Mouse (Mus musculus) kidney, adult 9 months (tissue): ENCODE measurements around the gene Dbnl.
A peak's percentile ranks its signal among the peaks of the same experiment; 100 is the strongest.

Experiments
- DNase-seq: peaks from one replicate; pipeline ENCODE4 v3.0.0; 2022

Dbnl gene

DNA sequence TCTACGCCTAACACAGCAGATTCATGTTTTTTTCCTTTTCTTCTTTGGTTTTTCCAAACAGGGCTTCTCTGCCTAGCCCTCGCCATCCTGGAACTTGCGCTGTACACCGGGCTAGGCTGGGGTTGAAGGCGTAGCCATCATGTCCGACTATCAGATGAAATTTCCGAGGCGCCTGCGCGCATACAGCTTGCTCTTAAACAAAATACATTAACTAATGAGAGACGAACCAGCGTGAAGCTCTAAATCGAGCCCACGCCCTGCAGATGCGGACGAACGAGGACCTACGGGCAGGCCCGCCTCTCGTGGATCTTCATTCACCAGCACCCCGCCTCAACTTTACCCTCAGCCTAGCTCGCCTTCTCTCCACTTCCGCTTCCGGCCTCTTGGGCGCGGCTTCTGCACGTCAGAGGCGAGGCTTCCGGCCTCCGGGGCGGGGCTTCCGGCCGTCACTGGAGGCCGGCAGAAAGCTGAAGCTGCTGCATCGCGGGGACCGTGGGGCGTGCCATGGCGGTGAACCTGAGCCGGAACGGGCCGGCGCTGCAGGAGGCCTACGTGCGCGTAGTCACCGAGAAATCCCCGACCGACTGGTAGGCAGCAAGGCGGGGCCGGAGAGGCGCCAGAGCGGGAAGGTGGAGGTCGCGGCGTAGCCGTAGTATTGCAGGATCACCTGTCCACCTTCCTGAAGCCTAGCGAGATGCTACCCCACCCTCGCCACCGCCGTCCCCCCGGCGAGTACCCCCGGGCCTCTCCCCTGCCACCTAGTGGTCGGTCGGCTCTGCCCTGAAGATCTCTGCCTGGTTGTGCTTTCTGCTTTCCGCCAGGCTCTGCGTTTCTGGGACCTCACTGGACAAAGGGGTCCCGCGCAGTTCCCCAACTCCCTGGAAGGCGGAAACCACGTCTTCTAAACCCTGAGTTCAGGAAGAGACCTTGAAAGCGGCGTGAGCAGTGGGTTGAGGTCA lies at the start of gene Dbnl:
Gene Dbnl (plus strand): TSS at position 433 of the 959 bp plus-strand sequence.
- DNase-seq = peak; percentile 97

GRCm38 (mm10) chr11:5738888-5739632 lies 49.2 kb upstream of the Dbnl start:
- DNase-seq = no peak

DNA sequence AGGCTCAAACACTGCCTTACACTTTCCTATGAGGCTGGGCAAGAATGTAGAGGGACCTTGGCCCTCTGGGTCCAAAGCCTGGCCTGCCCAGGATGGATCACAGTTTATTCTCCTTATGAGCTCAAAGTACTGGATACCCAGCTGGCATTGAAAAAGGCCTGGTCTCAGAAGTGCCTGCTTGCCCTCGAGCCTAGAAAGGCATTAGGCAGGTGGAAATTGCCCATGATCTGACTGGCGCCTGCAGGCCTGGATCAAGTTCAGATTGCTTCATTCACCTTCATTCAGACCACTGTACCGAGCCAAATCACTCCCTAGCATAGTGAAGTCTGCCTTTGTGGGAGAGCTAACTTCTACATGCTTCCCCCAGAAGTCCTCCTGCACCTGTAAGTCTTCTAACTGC lies 48.4 kb upstream of the Dbnl start:
- peak; percentile 91 for DNase-seq

- peak; percentile 42 for DNase-seq
Observed at GRCm38 (mm10) chr11:5740599-5740964, 47.7 kb upstream of the Dbnl start.

- peak; percentile 83 for DNase-seq
Observed at GRCm38 (mm10) chr11:5740965-5741627, 47.2 kb upstream of the Dbnl start.

DNA sequence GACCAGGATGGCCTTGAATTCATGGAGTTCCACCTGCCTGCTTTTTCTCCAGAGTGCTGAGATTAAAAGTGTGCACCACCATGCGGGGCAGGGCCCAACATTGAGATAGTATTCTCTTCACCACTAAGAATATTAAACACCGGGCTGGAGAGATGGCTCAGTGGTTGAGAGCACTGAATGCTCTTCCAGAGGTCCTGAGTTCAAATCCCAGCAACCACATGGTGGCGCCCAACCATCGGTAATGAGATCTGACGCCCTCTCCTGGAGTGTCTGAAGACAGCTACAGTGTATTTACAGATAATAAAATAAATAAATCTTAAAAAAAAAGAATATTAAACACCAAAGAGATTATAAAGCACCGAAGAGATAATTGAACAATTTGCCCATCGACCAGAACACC lies 46.2 kb upstream of the Dbnl start:
- DNase-seq = peak; percentile 32

GRCm38 (mm10) chr11:5744951-5745350 lies 43.3 kb upstream of the Dbnl start:
- no peak for DNase-seq

- DNase-seq = no peak
Observed at GRCm38 (mm10) chr11:5753755-5754154, 34.5 kb upstream of the Dbnl start.

- peak; percentile 94 for DNase-seq
Observed at GRCm38 (mm10) chr11:5761820-5762632, 26.3 kb upstream of the Dbnl start, which contains the start of gene Urgcp. Gene Urgcp (minus strand): TSS chr11:5762376.

GRCm38 (mm10) chr11:5762633-5762982 lies 25.7 kb upstream of the Dbnl start:
- no peak for DNase-seq

GRCm38 (mm10) chr11:5766019-5766418 lies 22.3 kb upstream of the Dbnl start:
- no peak for DNase-seq

- DNase-seq = no peak
Observed at GRCm38 (mm10) chr11:5778481-5778880, 9.8 kb upstream of the Dbnl start.

GRCm38 (mm10) chr11:5780035-5780499 lies 8.2 kb upstream of the Dbnl start:
- DNase-seq = no peak

- peak; percentile 69 for DNase-seq
Observed at GRCm38 (mm10) chr11:5782199-5782944, 5.9 kb upstream of the Dbnl start.

GRCm38 (mm10) chr11:5785732-5786131 lies 2.6 kb upstream of the Dbnl start:
- no peak for DNase-seq

DNA sequence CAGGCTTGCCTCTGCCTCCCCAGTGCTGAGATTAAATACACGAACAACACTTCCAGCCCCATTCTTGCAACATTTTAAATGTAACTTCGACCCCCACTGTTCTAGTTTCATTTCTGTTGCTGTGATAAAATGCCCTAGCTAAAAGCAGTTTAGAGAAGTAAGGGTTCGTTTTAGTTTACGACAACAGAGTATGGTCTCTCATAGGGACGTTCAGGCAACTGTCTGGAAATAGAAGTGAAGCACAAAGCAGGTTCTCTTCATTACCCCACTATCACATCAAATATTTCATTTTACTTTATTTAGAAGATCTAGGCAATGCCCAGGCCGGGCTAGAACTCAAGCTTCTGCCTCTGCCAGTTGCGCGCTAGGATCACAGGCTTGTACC lies 625 bp upstream of the Dbnl start:
- DNase-seq = no peak

DNA sequence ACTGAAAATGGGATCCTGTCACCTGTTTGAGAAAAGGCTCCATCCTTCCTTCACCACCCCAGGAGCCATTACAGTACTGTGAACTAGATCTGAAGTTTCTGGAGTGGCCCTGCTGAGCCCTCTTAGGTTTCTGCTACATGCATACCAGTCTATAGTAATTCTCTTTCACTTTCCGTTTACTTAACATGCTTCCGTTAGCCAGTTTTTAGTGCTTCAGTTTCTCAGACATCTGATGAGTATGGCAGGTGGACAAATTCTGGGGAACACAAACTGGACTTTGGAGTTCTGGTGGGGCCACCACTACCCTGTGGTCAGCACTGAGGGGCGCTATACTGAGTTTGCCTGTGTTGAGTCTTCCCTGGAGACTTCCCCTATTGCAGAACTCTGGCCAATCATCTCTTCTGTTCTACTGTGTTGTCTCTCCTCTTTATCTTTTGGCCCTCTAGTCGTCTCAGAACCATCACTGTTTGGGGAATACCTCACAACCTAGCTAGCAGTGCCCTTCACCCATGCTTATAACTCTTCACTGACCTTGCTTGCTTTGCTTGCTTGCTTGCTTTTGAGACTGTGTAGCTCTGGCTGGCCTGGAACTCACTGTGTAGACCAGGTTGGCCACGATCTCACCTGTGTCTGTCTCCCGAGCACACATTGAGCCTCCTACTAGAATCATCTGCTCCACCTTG lies 924 bp downstream of the Dbnl start:
- DNase-seq = peak; percentile 27

DNA sequence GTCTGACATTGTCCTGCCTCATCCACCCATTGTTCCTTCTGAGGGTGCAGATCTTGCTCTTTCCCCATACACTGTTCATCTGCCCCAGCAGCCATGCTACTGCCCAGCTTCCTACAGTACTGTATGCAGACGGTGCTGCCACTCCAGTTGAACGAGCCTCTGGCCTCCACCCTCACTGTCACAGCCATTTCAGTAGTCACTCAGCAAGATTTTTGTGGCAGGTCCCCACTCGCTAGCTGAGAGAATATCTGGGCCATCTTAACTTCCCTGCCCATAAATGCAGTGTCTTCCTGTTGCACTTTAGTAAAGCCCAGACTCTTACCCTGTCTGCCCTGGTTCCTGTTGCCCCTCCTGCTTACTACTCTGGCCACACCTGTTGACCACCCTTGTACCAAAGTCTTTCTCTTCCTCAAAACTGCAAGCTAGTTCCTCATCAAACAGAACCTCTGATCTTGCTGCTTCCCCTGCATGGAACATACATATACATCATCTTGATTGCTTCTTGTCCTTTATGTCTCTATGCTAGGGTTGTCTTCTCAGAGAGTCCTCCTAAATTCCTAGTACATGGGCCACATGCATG lies 1.6 kb downstream of the Dbnl start:
- DNase-seq = no peak

- DNase-seq = no peak
Observed at GRCm38 (mm10) chr11:5790431-5790830, 2.1 kb downstream of the Dbnl start.

DNA sequence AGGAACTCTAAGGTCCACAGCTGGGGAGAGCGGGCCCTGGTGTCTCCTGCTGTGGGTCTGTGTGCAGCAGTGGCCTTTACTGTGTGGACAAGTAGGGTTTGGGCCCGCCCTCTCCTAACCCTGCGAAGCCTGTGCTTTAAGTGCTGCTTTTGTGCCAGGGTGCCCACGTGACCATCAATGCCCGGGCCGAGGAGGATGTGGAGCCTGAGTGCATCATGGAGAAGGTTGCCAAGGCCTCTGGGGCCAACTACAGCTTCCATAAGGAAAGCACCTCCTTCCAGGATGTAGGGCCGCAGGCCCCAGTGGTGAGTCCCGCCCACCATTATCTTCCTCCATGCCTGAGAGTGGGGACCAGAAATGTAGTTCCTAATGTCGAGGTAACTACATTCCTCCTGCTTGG lies 7.0 kb downstream of the Dbnl start:
- no peak for DNase-seq

DNA sequence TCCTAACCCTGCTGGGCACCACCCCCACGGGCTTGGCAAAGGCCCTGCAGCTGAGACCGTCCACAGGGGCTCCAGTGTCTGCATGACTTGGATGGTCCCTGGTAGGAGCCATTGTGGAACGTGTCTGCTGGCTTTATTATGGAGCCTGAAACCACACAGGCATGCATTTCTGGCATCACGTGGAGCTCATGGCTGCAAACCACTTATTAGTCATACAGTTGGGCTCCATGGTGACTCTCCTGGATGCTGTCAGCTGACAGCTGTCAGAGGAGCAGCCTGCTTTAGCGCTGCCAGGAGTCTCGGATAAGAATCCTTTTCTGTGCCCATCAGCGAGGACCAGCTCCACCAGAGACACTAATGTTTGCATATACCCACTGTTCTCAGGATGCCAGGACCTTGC lies 7.4 kb downstream of the Dbnl start:
- no peak for DNase-seq
